Mouse (Mus musculus) kidney, adult 18-20 months (tissue): Measurements from ENCODE around the gene Polr3b.

Experiments used
- DNase-seq: peaks from one replicate; pipeline ENCODE4 v3.0.0; 2021

Gene Polr3b

GRCm38 (mm10) chr10:84621826-84622790, at the start of gene Polr3b:
Gene Polr3b, plus strand, starts transcription at chr10:84622292.
- DNase-seq = peak; percentile 97

GRCm38 (mm10) chr10:84573671-84574420, 48.2 kb upstream of the Polr3b start:
- no peak for DNase-seq

GRCm38 (mm10) chr10:84576029-84576394, 46.1 kb upstream of the Polr3b start:
- no peak for DNase-seq

- peak; percentile 98 for DNase-seq
Observed at GRCm38 (mm10) chr10:84576395-84577070, 45.6 kb upstream of the Polr3b start, which contains the start of gene Tcp11l2. Gene Tcp11l2, plus strand, starts transcription at chr10:84576626.

GRCm38 (mm10) chr10:84577071-84577727, 44.9 kb upstream of the Polr3b start:
- peak; percentile 87 for DNase-seq

- DNase-seq = no peak
Observed at GRCm38 (mm10) chr10:84578738-84579137, 43.4 kb upstream of the Polr3b start.

GRCm38 (mm10) chr10:84579527-84579926, 42.6 kb upstream of the Polr3b start:
- no peak for DNase-seq

GRCm38 (mm10) chr10:84581191-84581590, 40.9 kb upstream of the Polr3b start:
- no peak for DNase-seq

- DNase-seq = no peak
Observed at GRCm38 (mm10) chr10:84582236-84582635, 39.9 kb upstream of the Polr3b start.

GRCm38 (mm10) chr10:84584451-84585293, 37.4 kb upstream of the Polr3b start:
- DNase-seq = no peak

- no peak for DNase-seq
Observed at GRCm38 (mm10) chr10:84585294-84585650, 36.8 kb upstream of the Polr3b start.

GRCm38 (mm10) chr10:84590956-84591355, 31.1 kb upstream of the Polr3b start:
- DNase-seq = no peak

- DNase-seq = no peak
Observed at GRCm38 (mm10) chr10:84591640-84592148, 30.4 kb upstream of the Polr3b start.

- DNase-seq = no peak
Observed at GRCm38 (mm10) chr10:84592745-84593144, 29.3 kb upstream of the Polr3b start.

GRCm38 (mm10) chr10:84597127-84597785, 24.8 kb upstream of the Polr3b start:
- no peak for DNase-seq

GRCm38 (mm10) chr10:84598172-84598571, 23.9 kb upstream of the Polr3b start:
- DNase-seq = no peak

GRCm38 (mm10) chr10:84600136-84600535, 22.0 kb upstream of the Polr3b start:
- no peak for DNase-seq

GRCm38 (mm10) chr10:84604335-84604734, 17.8 kb upstream of the Polr3b start:
- DNase-seq = no peak

- no peak for DNase-seq
Observed at GRCm38 (mm10) chr10:84608361-84608760, 13.7 kb upstream of the Polr3b start.

GRCm38 (mm10) chr10:84610324-84610723, 11.8 kb upstream of the Polr3b start:
- no peak for DNase-seq

- DNase-seq = no peak
Observed at GRCm38 (mm10) chr10:84610783-84611182, 11.3 kb upstream of the Polr3b start.
